Mouse (Mus musculus) cerebellum, adult 2 months (tissue): ENCODE data around the gene Trappc10. TPM values are rescaled to one million over a fixed set of nuclear protein-coding genes. Genes with fewer than 3 reads are reported as not detected.

Source experiments
- DNase-seq, 2 experiments: peaks; one replicate each; pipeline ENCODE4 v3.0.0; 2021
- H3K27ac ChIP-seq: fragments of 200-500 bp; 2 replicates; pipeline ENCODE4 v1.5.1; 2012; ENCODE audit warnings: low read length, control low read depth, inconsistent platforms; ENCODE audit not compliant: insufficient read depth
- H3K27me3 ChIP-seq: fragments of 200-500 bp; 2 replicates; pipeline ENCODE4 v1.6.1; 2012; ENCODE audit warnings: inconsistent platforms, mild to moderate bottlenecking, low read length, moderate library complexity; ENCODE audit not compliant: control insufficient read depth, insufficient read depth
- H3K4me1 ChIP-seq: fragments of 200-500 bp; 2 replicates; pipeline ENCODE4 v1.6.1; 2011; ENCODE audit warnings: low read length; ENCODE audit not compliant: control insufficient read depth, insufficient read depth
- H3K4me3 ChIP-seq: fragments of 200-500 bp; replicated peaks from 2 replicates; pipeline ENCODE3; 2011; ENCODE audit warnings: mild to moderate bottlenecking, low read depth, low read length, control low read depth; ENCODE audit not compliant: insufficient read depth
- CTCF ChIP-seq: fragments of 200-500 bp; IDR thresholded peaks from 2 replicates; pipeline ENCODE4 v1.5.1; 2011; ENCODE audit warnings: low read depth, mild to moderate bottlenecking, control low read depth, low read length, moderate library complexity, borderline replicate concordance; ENCODE audit not compliant: insufficient read depth
- POLR2A ChIP-seq: fragments of 200-500 bp; IDR thresholded peaks from 2 replicates; pipeline ENCODE4 v1.6.1; 2011; ENCODE audit warnings: low read length, control low read depth, borderline replicate concordance; ENCODE audit not compliant: insufficient read depth
- WGBS: fragments of 180-500 bp; shearing (Covaris S2); methylation state at CpG from one replicate; pipeline ENCODE4 v1.1.7; 2018; 5-methylcytosine and 5-hydroxymethylcytosine counted together
- polyA plus RNA-seq: library from polyadenylated mRNA; depleted of rRNA; stranded (reverse); fragments of >200 nt; gene quantifications from 2 replicates; pipeline ENCODE4 v1.2.3, GENCODE M21; 2012

Trappc10 gene
- polyA plus RNA-seq, 1 experiment, result 74.3 TPM

DNA sequence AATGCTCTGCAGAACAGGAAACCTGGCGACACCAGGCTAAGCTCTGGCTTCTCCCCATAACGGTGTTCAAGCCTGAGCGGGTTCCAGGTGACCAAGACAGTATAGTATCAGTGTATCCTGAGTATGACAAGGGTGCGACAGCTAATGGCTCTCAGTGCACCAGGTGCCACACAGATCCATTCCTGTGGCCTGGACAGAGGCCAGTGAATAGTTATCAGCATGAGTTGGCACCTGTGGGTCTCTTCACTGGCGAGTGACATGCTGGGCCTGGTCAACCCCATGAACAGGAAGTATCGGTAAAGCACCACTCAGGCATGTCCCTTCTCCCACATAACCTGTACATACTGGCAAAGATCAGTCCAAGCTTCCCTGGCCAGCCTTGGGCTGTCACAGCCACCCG, 73.4 kb downstream of the Trappc10 start:
- no peak overlapping the region for H3K27ac ChIP-seq
- DNase-seq, result no peak
- TF ChIP-seq POLR2A (no peak), CTCF (no peak)
- no peak overlapping the region for H3K4me3 ChIP-seq
- H3K27me3 ChIP-seq, result no peaks in the 10 kb centered on the region
- peaks cover 29% of the 10 kb centered on the region for H3K4me1 ChIP-seq
- WGBS, result 73% methylated on average over 7 of the region's 7 CpGs

- no peak overlapping the region for H3K4me3 ChIP-seq
- DNase-seq, result no peak
- H3K27me3 ChIP-seq, result no peaks in the 10 kb centered on the region
- 58% methylated on average over 2 of the region's 2 CpGs for WGBS
- peak overlapping the region; percentile 45; the same call in 1 of the 2 replicates for H3K27ac ChIP-seq
- TF ChIP-seq CTCF (no peak), POLR2A (no peak)
- peaks cover 35% of the 10 kb centered on the region for H3K4me1 ChIP-seq
These were observed 74.0 kb downstream of the Trappc10 start for GRCm38 (mm10) chr10:78170445-78170844.

- under 1% methylated on average over 50 of the region's 50 CpGs for WGBS
- peak; percentile 100 for DNase-seq
- peak within 1 kb of the TSS; percentile 53 for H3K27ac ChIP-seq
- H3K4me1 ChIP-seq, result peaks cover 44% of the 10 kb centered on the region
- H3K4me3 ChIP-seq, result peak within 1 kb of the TSS; percentile 86
- no peaks in the 10 kb centered on the region for H3K27me3 ChIP-seq
- TF ChIP-seq POLR2A (peak; percentile 95), CTCF (no peak)
These were observed 75.0 kb downstream of the Trappc10 start, which contains the start of gene D10Jhu81e for GRCm38 (mm10) chr10:78169281-78170042. D10Jhu81e (minus strand) TSS chr10:78169782.

- 21% methylated on average over 11 of the region's 11 CpGs for WGBS
- DNase-seq, result no peak
- no peak overlapping the region for H3K27ac ChIP-seq
- H3K27me3 ChIP-seq, result no peaks in the 10 kb centered on the region
- TF ChIP-seq CTCF (no peak), POLR2A (no peak)
- peak overlapping the region; percentile 86 for H3K4me3 ChIP-seq
- peaks cover 51% of the 10 kb centered on the region for H3K4me1 ChIP-seq
These were observed 75.6 kb downstream of the Trappc10 start for GRCm38 (mm10) chr10:78168792-78169191.

DNA sequence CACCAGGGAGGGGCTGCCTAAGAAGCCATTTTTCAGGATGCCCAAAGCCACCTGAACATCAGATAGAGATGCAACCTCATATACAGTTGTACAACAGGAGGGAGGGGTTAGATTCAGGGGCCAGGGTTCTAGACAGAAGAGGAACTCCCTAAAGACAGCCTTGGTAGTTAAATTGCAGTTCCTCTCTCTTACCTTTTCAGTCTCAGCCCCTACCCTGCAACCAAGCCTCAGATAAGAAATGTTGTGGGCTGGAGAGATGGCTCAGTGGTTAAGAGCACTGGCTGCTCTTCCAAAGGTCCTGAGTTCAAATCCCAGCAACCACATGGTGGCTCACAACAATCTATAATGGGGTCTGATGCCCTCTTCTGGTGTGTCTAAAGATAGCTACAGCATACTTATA, 76.7 kb downstream of the Trappc10 start:
- no peak overlapping the region for H3K4me3 ChIP-seq
- peaks cover 58% of the 10 kb centered on the region for H3K4me1 ChIP-seq
- no peak for TF ChIP-seq CTCF
- TF ChIP-seq POLR2A, result no peak
- no peak overlapping the region for H3K27ac ChIP-seq
- DNase-seq, result no peak
- no peaks in the 10 kb centered on the region for H3K27me3 ChIP-seq

DNA sequence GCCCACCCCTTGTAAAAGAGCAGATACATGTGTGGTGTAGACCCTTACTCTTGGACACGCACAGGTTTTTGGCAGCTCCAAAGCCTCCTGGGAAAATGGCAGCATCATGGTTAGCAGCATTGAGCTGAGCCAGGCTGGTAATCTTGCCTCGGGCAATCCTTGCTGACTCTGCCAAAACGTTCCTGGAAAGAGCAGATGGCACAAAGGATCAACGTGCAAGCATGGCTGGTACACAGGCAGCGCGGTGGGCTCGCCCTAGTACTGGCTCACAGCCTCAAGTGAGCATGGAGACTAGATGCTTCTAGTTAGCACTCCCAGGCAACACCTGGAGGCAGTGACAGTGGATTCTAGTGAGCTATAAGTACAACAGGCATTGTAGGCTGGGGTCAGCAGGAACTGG, 77.1 kb downstream of the Trappc10 start:
- no peaks in the 10 kb centered on the region for H3K27me3 ChIP-seq
- H3K4me3 ChIP-seq, result no peak overlapping the region
- peak in 1 of 2 experiments; percentile 67 for DNase-seq
- TF ChIP-seq CTCF, result no peak
- no peak for TF ChIP-seq POLR2A
- 7% methylated on average over 7 of the region's 7 CpGs for WGBS
- peaks cover 58% of the 10 kb centered on the region for H3K4me1 ChIP-seq
- H3K27ac ChIP-seq, result no peak overlapping the region

DNA sequence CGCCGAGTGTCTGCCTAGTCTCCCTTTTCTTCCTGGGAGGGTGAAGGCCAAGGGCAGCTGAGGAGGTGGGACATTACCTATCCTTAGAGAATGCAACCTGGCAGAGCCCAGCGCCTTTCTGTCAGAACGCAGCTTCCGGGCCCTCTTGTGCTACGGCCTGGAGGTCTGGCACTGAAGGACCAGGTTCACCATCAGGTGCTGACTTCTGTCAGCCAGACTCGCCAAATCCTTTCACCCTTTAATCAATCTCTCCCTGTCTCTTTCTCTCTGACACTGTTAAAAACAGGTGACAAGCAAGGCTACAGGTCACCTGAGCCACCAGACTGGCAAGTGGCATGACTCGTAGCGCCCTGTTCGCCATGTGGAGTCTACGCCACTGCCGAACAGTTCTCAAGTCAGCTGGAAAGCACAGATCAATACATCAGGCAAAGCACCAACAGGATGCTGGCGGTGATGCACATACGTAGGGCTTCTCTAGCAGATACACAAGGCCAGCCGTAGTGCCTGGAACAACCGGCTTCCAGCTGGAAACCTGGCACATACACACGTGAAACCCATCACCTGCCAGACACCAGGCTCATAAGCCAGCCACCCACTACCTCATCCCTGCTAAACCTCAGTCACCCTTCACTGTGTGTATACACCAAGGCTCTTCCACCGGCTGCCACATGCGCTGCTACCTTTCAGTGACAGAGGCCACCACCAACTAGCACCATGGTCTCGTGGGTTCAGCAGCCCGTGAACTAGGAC, 79.0 kb downstream of the Trappc10 start:
- H3K27me3 ChIP-seq, result no peaks in the 10 kb centered on the region
- TF ChIP-seq POLR2A, result no peak
- no peak for TF ChIP-seq CTCF
- peak overlapping the region; percentile 38 for H3K4me3 ChIP-seq
- 25% methylated on average over 21 of the region's 21 CpGs for WGBS
- peak in 1 of 2 experiments; percentile 55 for DNase-seq
- H3K4me1 ChIP-seq, result peaks cover 56% of the 10 kb centered on the region
- H3K27ac ChIP-seq, result peak overlapping the region; percentile 58

GRCm38 (mm10) chr10:78164786-78165185, 79.7 kb downstream of the Trappc10 start:
- Histone ChIP-seq H3K27ac (peak overlapping the region; percentile 58), H3K4me1 (peaks cover 54% of the 10 kb centered on the region), H3K4me3 (peak overlapping the region; percentile 31), H3K27me3 (no peaks in the 10 kb centered on the region)
- peak; percentile 83 to 84 for DNase-seq
- no peak for TF ChIP-seq POLR2A
- no peak for TF ChIP-seq CTCF
- 10% methylated on average over 12 of the region's 12 CpGs for WGBS
